Mouse (Mus musculus): Measurements from ENCODE around the gene Eme1. TPM values are rescaled to one million over a fixed set of nuclear protein-coding genes. Genes with fewer than 3 reads are reported as not detected.

Eme1 gene
- total and polyA plus RNA-seq, 2 experiments from 2014 or later: 2.4 to 7.6 TPM

- Histone ChIP-seq H3K4me1 (ENCODE audit: control insufficient read depth, insufficient read depth) (no peaks in the 10 kb centered on the region), H3K4me2 (ENCODE audit: low read depth, low read length) (no peak overlapping the region), H3K27me3 (ENCODE audit: control insufficient read depth, insufficient read depth, low read length) (no peaks in the 10 kb centered on the region), H3K4me3 (ENCODE audit: low read depth, low read length) (no peak overlapping the region), H3K9ac (replicated peaks; ENCODE audit: low read depth, low read length) (no peak overlapping the region), H3K9me3 (replicated peaks; ENCODE audit: control insufficient read depth, low read length) (no peaks in the 10 kb centered on the region), H3K27ac (ENCODE audit: low read depth) (no peak overlapping the region), H3K36me3 (replicated peaks; ENCODE audit: control insufficient read depth, insufficient read depth, low read length) (peaks cover 76% of the 10 kb centered on the region)
- DNase-seq (ENCODE audit: low spot score): no peak
- no peak for ATAC-seq (ENCODE audit: insufficient read depth, low read depth)
- 82% methylated on average over 8 of the region's 8 CpGs for WGBS
- TF ChIP-seq EP300 (IDR thresholded peaks at IDR 0.05; ENCODE audit: low read depth): no peak
- no peak for TF ChIP-seq CTCF (IDR thresholded peaks at IDR 0.05; ENCODE audit: low read depth)
These were observed 9.1 kb downstream of the Eme1 start for GRCm38 (mm10) chr11:94644461-94645219.

- Histone ChIP-seq H3K4me3 (ENCODE audit: low read depth, low read length) (no peak overlapping the region), H3K4me2 (ENCODE audit: low read depth, low read length) (no peak overlapping the region), H3K9me3 (replicated peaks; ENCODE audit: control insufficient read depth, low read length) (no peaks in the 10 kb centered on the region), H3K9ac (replicated peaks; ENCODE audit: low read depth, low read length) (no peak overlapping the region), H3K36me3 (replicated peaks; ENCODE audit: control insufficient read depth, insufficient read depth, low read length) (peaks cover 75% of the 10 kb centered on the region), H3K27me3 (ENCODE audit: control insufficient read depth, insufficient read depth, low read length) (no peaks in the 10 kb centered on the region), H3K4me1 (ENCODE audit: control insufficient read depth, insufficient read depth) (peaks cover 6% of the 10 kb centered on the region), H3K27ac (ENCODE audit: low read depth) (no peak overlapping the region)
- WGBS: 88% methylated on average over 5 of the region's 5 CpGs
- no peak for TF ChIP-seq CTCF (IDR thresholded peaks at IDR 0.05; ENCODE audit: low read depth)
- no peak for TF ChIP-seq EP300 (IDR thresholded peaks at IDR 0.05; ENCODE audit: low read depth)
- no peak for ATAC-seq (ENCODE audit: insufficient read depth, low read depth)
- DNase-seq (ENCODE audit: low spot score): no peak
These were observed 19.3 kb downstream of the Eme1 start for GRCm38 (mm10) chr11:94634431-94634830.

GRCm38 (mm10) chr11:94632988-94633387 lies 20.8 kb downstream of the Eme1 start:
- H3K4me1 ChIP-seq (ENCODE audit: control insufficient read depth, insufficient read depth): peaks cover 6% of the 10 kb centered on the region
- WGBS: 86% methylated on average over 8 of the region's 8 CpGs
- H3K9ac ChIP-seq (replicated peaks; ENCODE audit: low read depth, low read length): no peak overlapping the region
- no peak overlapping the region for H3K27ac ChIP-seq (ENCODE audit: low read depth)
- no peak overlapping the region for H3K4me2 ChIP-seq (ENCODE audit: low read depth, low read length)
- H3K36me3 ChIP-seq (replicated peaks; ENCODE audit: control insufficient read depth, insufficient read depth, low read length): peaks cover 61% of the 10 kb centered on the region
- ATAC-seq (ENCODE audit: insufficient read depth, low read depth) (no peak), DNase-seq (ENCODE audit: low spot score) (no peak)
- no peak for TF ChIP-seq EP300 (IDR thresholded peaks at IDR 0.05; ENCODE audit: low read depth)
- no peak for TF ChIP-seq CTCF (IDR thresholded peaks at IDR 0.05; ENCODE audit: low read depth)
- no peak overlapping the region for H3K4me3 ChIP-seq (ENCODE audit: low read depth, low read length)
- no peaks in the 10 kb centered on the region for H3K9me3 ChIP-seq (replicated peaks; ENCODE audit: control insufficient read depth, low read length)
- H3K27me3 ChIP-seq (ENCODE audit: control insufficient read depth, insufficient read depth, low read length): no peaks in the 10 kb centered on the region

GRCm38 (mm10) chr11:94631969-94632368 lies 21.8 kb downstream of the Eme1 start:
- 93% methylated on average over 5 of the region's 5 CpGs for WGBS
- no peaks in the 10 kb centered on the region for H3K27me3 ChIP-seq (ENCODE audit: control insufficient read depth, insufficient read depth, low read length)
- H3K4me1 ChIP-seq (ENCODE audit: control insufficient read depth, insufficient read depth): peaks cover 6% of the 10 kb centered on the region
- ATAC-seq (ENCODE audit: insufficient read depth, low read depth) (no peak), DNase-seq (ENCODE audit: low spot score) (no peak)
- no peak overlapping the region for H3K27ac ChIP-seq (ENCODE audit: low read depth)
- H3K36me3 ChIP-seq (replicated peaks; ENCODE audit: control insufficient read depth, insufficient read depth, low read length): peaks cover 51% of the 10 kb centered on the region
- no peak overlapping the region for H3K4me2 ChIP-seq (ENCODE audit: low read depth, low read length)
- no peak overlapping the region for H3K9ac ChIP-seq (replicated peaks; ENCODE audit: low read depth, low read length)
- H3K9me3 ChIP-seq (replicated peaks; ENCODE audit: control insufficient read depth, low read length): no peaks in the 10 kb centered on the region
- no peak for TF ChIP-seq CTCF (IDR thresholded peaks at IDR 0.05; ENCODE audit: low read depth)
- no peak for TF ChIP-seq EP300 (IDR thresholded peaks at IDR 0.05; ENCODE audit: low read depth)
- no peak overlapping the region for H3K4me3 ChIP-seq (ENCODE audit: low read depth, low read length)

GRCm38 (mm10) chr11:94630199-94631011 lies 23.4 kb downstream of the Eme1 start:
- peak overlapping the region; percentile 66 for H3K27ac ChIP-seq (ENCODE audit: low read depth)
- 6% methylated on average over 25 of the region's 26 CpGs for WGBS
- DNase-seq (ENCODE audit: low spot score) (peak; percentile 9), ATAC-seq (ENCODE audit: insufficient read depth, low read depth) (peak; percentile 1; the same call in 1 of the 2 replicates)
- H3K4me2 ChIP-seq (ENCODE audit: low read depth, low read length): peak overlapping the region; percentile 95
- no peaks in the 10 kb centered on the region for H3K27me3 ChIP-seq (ENCODE audit: control insufficient read depth, insufficient read depth, low read length)
- H3K9me3 ChIP-seq (replicated peaks; ENCODE audit: control insufficient read depth, low read length): no peaks in the 10 kb centered on the region
- no peak for TF ChIP-seq CTCF (IDR thresholded peaks at IDR 0.05; ENCODE audit: low read depth)
- no peak for TF ChIP-seq EP300 (IDR thresholded peaks at IDR 0.05; ENCODE audit: low read depth)
- peak overlapping the region; percentile 80 for H3K9ac ChIP-seq (replicated peaks; ENCODE audit: low read depth, low read length)
- H3K36me3 ChIP-seq (replicated peaks; ENCODE audit: control insufficient read depth, insufficient read depth, low read length): peaks cover 35% of the 10 kb centered on the region
- peak overlapping the region; percentile 86 for H3K4me3 ChIP-seq (ENCODE audit: low read depth, low read length)
- H3K4me1 ChIP-seq (ENCODE audit: control insufficient read depth, insufficient read depth): peaks cover 6% of the 10 kb centered on the region

Data from heart, postnatal 0 days (tissue).